Comparison of ENCODE assay signal across 9 mouse cellular contexts in the genomic region with DNA sequence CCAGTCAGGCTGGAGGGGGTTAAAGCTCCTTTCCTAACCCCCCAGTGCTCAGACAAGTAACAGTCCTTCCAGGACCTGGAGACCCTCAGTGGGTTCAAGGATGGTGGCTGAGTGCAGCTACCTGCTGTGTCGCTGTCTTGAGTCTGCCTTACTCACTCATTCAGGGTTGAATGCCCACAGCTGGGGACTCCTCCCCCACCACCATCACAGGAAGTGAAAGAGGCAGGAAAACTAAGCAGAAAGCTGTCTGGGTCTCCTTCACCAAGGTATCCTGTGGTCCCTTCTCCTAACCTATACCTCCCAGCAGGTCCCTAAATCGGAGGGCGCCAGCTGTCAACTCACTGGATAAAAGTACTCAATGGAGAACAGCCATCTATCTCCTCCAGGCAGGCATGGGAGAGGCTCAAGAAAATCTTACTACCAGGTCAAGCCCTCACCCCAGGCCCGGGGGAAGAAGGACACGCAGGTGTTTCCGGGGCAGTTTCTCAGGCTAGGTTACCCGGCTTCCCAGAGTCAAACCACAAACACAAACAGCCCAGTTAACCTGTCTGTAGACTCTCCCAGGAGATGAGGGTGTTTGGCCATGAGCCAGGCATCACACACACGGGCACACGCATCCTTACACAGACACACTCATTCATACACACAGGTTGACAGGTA. TPM values are rescaled to one million over a fixed set of nuclear protein-coding genes. Genes with fewer than 3 reads are reported as not detected.
A peak's percentile ranks its signal among the peaks of the same experiment; 100 is the strongest.
DNase-seq lines count a peak whose midpoint lies in the region; ATAC-seq and TF ChIP-seq lines count a peak whose summit lies in the region.
"Had no signal": no experiment of that assay in that cellular context is flagged by ENCODE, and none has a peak within 500 bp of the region (broad histone marks: within the 10 kb centered on the region; RNA-seq: fewer than 3 reads in every experiment).

No protein-coding gene starts in this region.

- no peak for TF ChIP-seq EP300 in ES-Bruce4 (IDR thresholded peaks at IDR 0.05; ENCODE audit: insufficient read depth, low read depth, low read length)

- H3K4me2 ChIP-seq in intestine, embryonic 14.5 days (ENCODE audit: low read length) = peak overlapping the region; percentile 13; the same call in 1 of the 2 replicates
- no peak overlapping the region for H3K4me2 ChIP-seq in intestine, embryonic 16.5 days (ENCODE audit: low read depth, low read length)
- no peak overlapping the region; the same call in 1 of the 2 replicates for H3K4me2 ChIP-seq in embryonic facial prominence, embryonic 11.5 days (ENCODE audit: low read depth, low read length)
- H3K4me2 ChIP-seq: midbrain, embryonic 13.5 days had no signal

- peaks cover 17% of the 10 kb centered on the region for H3K36me3 ChIP-seq in intestine, embryonic 14.5 days (ENCODE audit: control insufficient read depth, insufficient read depth, low read length)
- H3K36me3 ChIP-seq in intestine, embryonic 16.5 days (ENCODE audit: control insufficient read depth, insufficient read depth, low read length) = peaks cover 9% of the 10 kb centered on the region
- peaks cover 5% of the 10 kb centered on the region for H3K36me3 ChIP-seq in ES-Bruce4 (ENCODE audit: control insufficient read depth, insufficient read depth, low read length, poor library complexity, severe bottlenecking)
- no peaks in the 10 kb centered on the region for H3K36me3 ChIP-seq in embryonic facial prominence, embryonic 11.5 days (replicated peaks; ENCODE audit: control insufficient read depth, insufficient read depth, low read depth, low read length)
- peaks cover 17% of the 10 kb centered on the region for H3K36me3 ChIP-seq in spleen, adult 2 months (ENCODE audit: control insufficient read depth, insufficient read depth, low read length)
- H3K36me3 ChIP-seq: midbrain, embryonic 13.5 days had no signal

- H3K4me3 ChIP-seq in intestine, embryonic 14.5 days (ENCODE audit: low read depth, low read length) = no peak overlapping the region
- H3K4me3 ChIP-seq in intestine, embryonic 16.5 days (ENCODE audit: low read length) = no peak overlapping the region
- H3K4me3 ChIP-seq in ES-Bruce4 (ENCODE audit: low read depth, low read length) = no peak overlapping the region
- no peak overlapping the region for H3K4me3 ChIP-seq in embryonic facial prominence, embryonic 11.5 days (ENCODE audit: low read depth, low read length)
- H3K4me3 ChIP-seq in spleen, adult 2 months (ENCODE audit: extremely low read depth, insufficient read depth, insufficient read length) = peak overlapping the region; percentile 64
- H3K4me3 ChIP-seq: midbrain, embryonic 13.5 days had no signal

- no peaks in the 10 kb centered on the region for H3K9me3 ChIP-seq in intestine, embryonic 14.5 days (ENCODE audit: control insufficient read depth, low read length)
- H3K9me3 ChIP-seq in intestine, embryonic 16.5 days (ENCODE audit: control insufficient read depth, low read length) = no peaks in the 10 kb centered on the region
- H3K9me3 ChIP-seq in ES-Bruce4 (replicated peaks; ENCODE audit: control insufficient read depth, insufficient read depth, low read length, poor library complexity, severe bottlenecking) = no peaks in the 10 kb centered on the region
- H3K9me3 ChIP-seq in embryonic facial prominence, embryonic 11.5 days (replicated peaks; ENCODE audit: control insufficient read depth, low read length) = no peaks in the 10 kb centered on the region
- H3K9me3 ChIP-seq: midbrain, embryonic 13.5 days had no signal

- H3K27me3 ChIP-seq in intestine, embryonic 14.5 days (replicated peaks; ENCODE audit: control insufficient read depth, insufficient read depth, low read length) = no peaks in the 10 kb centered on the region
- no peaks in the 10 kb centered on the region for H3K27me3 ChIP-seq in intestine, embryonic 16.5 days (replicated peaks; ENCODE audit: control insufficient read depth, insufficient read depth, low read length)
- H3K27me3 ChIP-seq in ES-Bruce4 (ENCODE audit: control insufficient read depth, insufficient read depth, low read length, poor library complexity, severe bottlenecking) = no peaks in the 10 kb centered on the region
- no peaks in the 10 kb centered on the region for H3K27me3 ChIP-seq in embryonic facial prominence, embryonic 11.5 days (ENCODE audit: control insufficient read depth, insufficient read depth, low read length)
- no peaks in the 10 kb centered on the region for H3K27me3 ChIP-seq in spleen, adult 2 months (ENCODE audit: control insufficient read depth, insufficient read depth, low read length)

- no peak overlapping the region for H3K9ac ChIP-seq in intestine, embryonic 14.5 days (ENCODE audit: low read length)
- no peak overlapping the region for H3K9ac ChIP-seq in intestine, embryonic 16.5 days (ENCODE audit: low read depth, low read length)
- H3K9ac ChIP-seq in ES-Bruce4 (ENCODE audit: low read depth, poor library complexity, severe bottlenecking) = no peak overlapping the region
- no peak overlapping the region for H3K9ac ChIP-seq in embryonic facial prominence, embryonic 11.5 days (replicated peaks; ENCODE audit: low read length)
- H3K9ac ChIP-seq: midbrain, embryonic 13.5 days had no signal

- no peak for DNase-seq in intestine, embryonic 14.5 days (ENCODE audit: low spot score)
- no peak for DNase-seq in embryonic facial prominence, embryonic 11.5 days (ENCODE audit: low spot score)
- peak; percentile 57 to 79 for DNase-seq in spleen, adult 2 months (ENCODE audit: low read depth in 1 of 2, low spot score in 2 of 2)
- DNase-seq in urinary bladder, postnatal 4 days (ENCODE audit: low spot score in 2 of 2) = no peak
- no peak for DNase-seq in urinary bladder, postnatal 25 days (ENCODE audit: low spot score)
- no peak for DNase-seq in left cerebral cortex, adult 11 months (ENCODE audit: low spot score)

- WGBS in intestine, embryonic 14.5 days = 51% methylated on average over 9 of the region's 9 CpGs
- 60% methylated on average over 9 of the region's 9 CpGs for WGBS in intestine, embryonic 16.5 days
- 49% methylated on average over 9 of the region's 9 CpGs for WGBS in embryonic facial prominence, embryonic 11.5 days
- WGBS in spleen, adult 2 months = 4% methylated on average over 9 of the region's 9 CpGs

- peaks cover 61% of the 10 kb centered on the region for H3K4me1 ChIP-seq in intestine, embryonic 14.5 days (replicated peaks; ENCODE audit: control insufficient read depth, insufficient read depth, low read length)
- peaks cover 60% of the 10 kb centered on the region for H3K4me1 ChIP-seq in intestine, embryonic 16.5 days (ENCODE audit: control insufficient read depth, insufficient read depth, low read length)
- peaks cover 24% of the 10 kb centered on the region for H3K4me1 ChIP-seq in ES-Bruce4 (ENCODE audit: control insufficient read depth, insufficient read depth, low read length)
- H3K4me1 ChIP-seq in embryonic facial prominence, embryonic 11.5 days (ENCODE audit: control insufficient read depth, insufficient read depth, low read length) = peaks cover 26% of the 10 kb centered on the region
- H3K4me1 ChIP-seq in spleen, adult 2 months (ENCODE audit: control insufficient read depth, insufficient read depth, insufficient read length) = peaks cover 29% of the 10 kb centered on the region; the same call in 1 of the 2 replicates

- no peak overlapping the region for H3K27ac ChIP-seq in intestine, embryonic 14.5 days (ENCODE audit: low read depth)
- no peak overlapping the region for H3K27ac ChIP-seq in intestine, embryonic 16.5 days (ENCODE audit: low read length)
- peak overlapping the region; percentile 22 for H3K27ac ChIP-seq in ES-Bruce4 (ENCODE audit: insufficient read depth, low read length)
- 0 out of 2 replicates have a peak overlapping the region, but pooled peaks have one; percentile 28 for H3K27ac ChIP-seq in embryonic facial prominence, embryonic 11.5 days (replicated peaks; ENCODE audit: low read depth, low read length)
- peak overlapping the region; percentile 91 for H3K27ac ChIP-seq in spleen, adult 2 months (ENCODE audit: insufficient read depth, low read length)
- H3K27ac ChIP-seq: midbrain, embryonic 13.5 days had no signal

- TF ChIP-seq POLR2A in ES-Bruce4 (IDR thresholded peaks at IDR 0.05; ENCODE audit: insufficient read depth, low read length) = no peak
- no peak; the same call in 1 of the 2 replicates for TF ChIP-seq POLR2A in spleen, adult 2 months (IDR thresholded peaks at IDR 0.05; ENCODE audit: low read depth, low read length)

- no peak for ATAC-seq in intestine, embryonic 14.5 days (replicated peaks; ENCODE audit: low FRiP score, low TSS enrichment, low read depth)
- no peak for ATAC-seq in intestine, embryonic 16.5 days
- no peak for ATAC-seq in embryonic facial prominence, embryonic 11.5 days (replicated peaks; ENCODE audit: insufficient number of reproducible peaks, low FRiP score, low TSS enrichment, low read depth)
- ATAC-seq: midbrain, embryonic 13.5 days had no signal

- no peak for TF ChIP-seq CTCF in ES-Bruce4 (IDR thresholded peaks at IDR 0.05; ENCODE audit: low read depth, low read length)
- TF ChIP-seq CTCF in spleen, adult 2 months (IDR thresholded peaks at IDR 0.05; ENCODE audit: extremely low read depth, insufficient read depth, insufficient read length, insufficient replicate concordance) = no peak

RNA-seq across cellular contexts. Expression of a gene that starts 6.2 kb away (rescaled TPM):
- 1.4 and 1.8 TPM in 2 replicates for polyA plus RNA-seq in intestine, embryonic 14.5 days (2014; fragmentation: Nextera tagmentation; extraction: Ambion mirVana)
- 5.0 and 5.1 TPM in 2 replicates for polyA plus RNA-seq in intestine, embryonic 16.5 days (2015; fragmentation: Nextera tagmentation; extraction: Ambion mirVana)
- polyA plus RNA-seq in ES-Bruce4 (2011; ENCODE audit: insufficient read depth, insufficient read length, low read depth, missing spikeins) = 28.4 and 39.7 TPM in 2 replicates
- polyA plus RNA-seq in embryonic facial prominence, embryonic 11.5 days (2014; fragmentation: Nextera tagmentation; extraction: Ambion mirVana) = 1.5 and 2.1 TPM in 2 replicates
- 50.5 and 78.5 TPM in 2 replicates for polyA plus RNA-seq in spleen, adult 2 months (2012; rRNA removed)

RNA-seq across cellular contexts. Expression of a gene that starts 40.9 kb away (rescaled TPM):
- 0.07 and 0.09 TPM in 2 replicates for polyA plus RNA-seq in intestine, embryonic 14.5 days (2014; fragmentation: Nextera tagmentation; extraction: Ambion mirVana)
- 0.04 TPM in 1 of 2 replicates, not detected in the other for polyA plus RNA-seq in intestine, embryonic 16.5 days (2015; fragmentation: Nextera tagmentation; extraction: Ambion mirVana)
- 0.93 and 1.2 TPM in 2 replicates for polyA plus RNA-seq in ES-Bruce4 (2011; ENCODE audit: insufficient read depth, insufficient read length, low read depth, missing spikeins)
- polyA plus RNA-seq in embryonic facial prominence, embryonic 11.5 days (2014; fragmentation: Nextera tagmentation; extraction: Ambion mirVana) = 0.10 and 0.33 TPM in 2 replicates
- polyA plus RNA-seq in spleen, adult 2 months (2012; rRNA removed) = 0.04 and 0.15 TPM in 2 replicates

RNA-seq across cellular contexts. Expression of a gene that starts 40.9 kb away (rescaled TPM):
- polyA plus RNA-seq in intestine, embryonic 14.5 days (2014; fragmentation: Nextera tagmentation; extraction: Ambion mirVana) = 24.2 and 32.1 TPM in 2 replicates
- polyA plus RNA-seq in intestine, embryonic 16.5 days (2015; fragmentation: Nextera tagmentation; extraction: Ambion mirVana) = 39.3 and 39.5 TPM in 2 replicates
- 7.2 and 9.2 TPM in 2 replicates for polyA plus RNA-seq in ES-Bruce4 (2011; ENCODE audit: insufficient read depth, insufficient read length, low read depth, missing spikeins)
- polyA plus RNA-seq in embryonic facial prominence, embryonic 11.5 days (2014; fragmentation: Nextera tagmentation; extraction: Ambion mirVana) = 18.3 and 20.1 TPM in 2 replicates
- polyA plus RNA-seq in spleen, adult 2 months (2012; rRNA removed) = 6.6 and 7.6 TPM in 2 replicates

RNA-seq across cellular contexts. Expression of a gene that starts 45.1 kb away (rescaled TPM):
- 0.03 TPM in 1 of 2 replicates, not detected in the other for polyA plus RNA-seq in intestine, embryonic 14.5 days (2014; fragmentation: Nextera tagmentation; extraction: Ambion mirVana)
- polyA plus RNA-seq in intestine, embryonic 16.5 days (2015; fragmentation: Nextera tagmentation; extraction: Ambion mirVana) = 0.06 and 0.07 TPM in 2 replicates
- not detected in 2 replicates for polyA plus RNA-seq in ES-Bruce4 (2011; ENCODE audit: insufficient read depth, insufficient read length, low read depth, missing spikeins)
- 0.06 and 0.13 TPM in 2 replicates for polyA plus RNA-seq in embryonic facial prominence, embryonic 11.5 days (2014; fragmentation: Nextera tagmentation; extraction: Ambion mirVana)
- 0.08 TPM in 2 replicates for polyA plus RNA-seq in spleen, adult 2 months (2012; rRNA removed)

Comparison
In these comparisons a context has a peak if more than half of its experiments do, and no peak if none do; other contexts are left out.
1. DNase-seq: peak in spleen, adult 2 months (2 of 2); none in intestine, embryonic 14.5 days (single experiment), embryonic facial prominence, embryonic 11.5 days (single experiment), urinary bladder, postnatal 4 days (0 of 2), urinary bladder, postnatal 25 days (single experiment) and left cerebral cortex, adult 11 months (single experiment).
2. H3K27ac ChIP-seq: peak in ES-Bruce4 (single experiment), embryonic facial prominence, embryonic 11.5 days (single experiment) and spleen, adult 2 months (single experiment); none in intestine, embryonic 14.5 days (single experiment) and intestine, embryonic 16.5 days (single experiment).